Mouse (Mus musculus) stomach, postnatal 0 days (tissue): ENCODE data around the gene Plxnc1.

ENCODE experiments used
- CTCF ChIP-seq: IDR thresholded peaks from 2 replicates; pipeline ENCODE4 v1.5.1; 2016; ENCODE audit warnings: antibody characterized with exemption, low read depth, mild to moderate bottlenecking, moderate library complexity
- EP300 ChIP-seq: optimal IDR thresholded peaks from 2 replicates; pipeline ENCODE3; 2016; ENCODE audit warnings: antibody characterized with exemption

- TF ChIP-seq CTCF, result no peak
- TF ChIP-seq EP300, result no peak
These were observed 26.0 kb downstream of the Plxnc1 start for GRCm38 (mm10) chr10:94918618-94919017.
